Mouse (Mus musculus) right cerebral cortex, postnatal 14 days (tissue): ENCODE data around the gene Dyrk3.
A peak's percentile ranks its signal among the peaks of the same experiment; 100 is the strongest.

ENCODE experiments used
- DNase-seq: peaks from one replicate; pipeline ENCODE4 v3.0.0; 2022

Gene Dyrk3

DNA sequence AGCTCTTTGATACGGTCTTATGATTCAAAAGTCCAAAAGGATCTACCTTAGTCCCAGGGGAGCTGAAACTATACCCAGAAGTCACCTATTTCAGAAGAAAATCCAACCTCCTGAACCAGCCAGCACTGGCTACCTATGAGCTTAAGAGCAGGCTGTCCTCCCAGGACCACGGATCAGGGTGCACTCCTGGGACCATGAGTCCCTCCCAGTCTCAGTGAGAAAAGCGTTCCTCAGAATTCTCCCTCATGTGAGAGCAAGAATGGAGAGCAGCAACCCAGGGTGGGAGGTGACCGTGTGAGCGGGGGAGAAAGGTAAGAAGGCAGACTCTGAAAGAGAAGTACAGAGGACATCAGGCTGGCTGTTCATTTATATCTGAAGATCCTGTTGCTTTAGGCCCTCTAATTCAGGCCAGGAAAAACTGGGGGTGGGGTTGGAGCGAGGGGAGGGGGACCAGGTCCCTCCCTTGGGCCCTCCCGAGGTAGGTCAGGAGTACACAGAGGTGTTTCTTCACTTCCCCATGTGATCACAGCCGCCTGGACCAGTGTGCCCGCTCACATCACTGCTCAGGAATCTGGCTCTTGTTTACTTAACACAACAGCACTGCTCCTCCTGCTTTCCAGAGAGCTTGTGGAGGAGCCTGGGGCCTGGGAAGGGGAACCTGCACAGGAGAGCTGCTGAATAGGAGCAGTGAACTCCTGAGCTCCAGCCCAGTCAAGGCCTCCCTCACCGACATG, 30.4 kb downstream of the Dyrk3 start:
- DNase-seq, result no peak

DNA sequence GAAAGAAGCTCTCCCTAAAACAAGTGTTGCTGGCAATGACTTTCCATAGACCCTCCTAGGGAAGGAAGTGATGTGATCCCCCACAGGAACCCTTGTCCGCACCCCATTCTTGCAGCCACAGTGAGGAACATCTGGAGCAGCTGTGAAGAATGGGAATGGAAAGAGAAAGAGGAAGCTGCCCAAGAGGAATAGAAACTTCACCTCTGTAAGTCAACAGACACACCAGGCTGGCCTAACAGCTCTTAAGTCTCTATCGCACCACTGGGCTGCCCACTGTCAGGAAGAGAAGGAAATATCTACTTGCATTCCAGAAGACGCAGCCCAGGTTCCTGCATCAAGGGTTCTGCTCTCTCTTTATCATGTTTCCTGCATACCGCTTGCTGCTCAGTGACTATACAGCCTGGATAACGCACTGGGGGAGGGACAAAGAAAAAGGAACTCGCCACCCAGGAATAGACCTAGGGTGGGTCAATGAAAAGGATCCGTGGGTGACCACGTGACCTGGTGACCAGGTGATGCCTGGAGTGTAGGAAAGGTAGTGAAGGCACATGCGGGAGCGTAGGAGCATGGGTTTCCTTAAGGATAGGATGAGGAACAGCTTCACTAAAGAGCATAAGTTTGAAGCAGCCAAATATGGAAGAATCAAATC, 34.2 kb downstream of the Dyrk3 start:
- DNase-seq, result no peak

DNA sequence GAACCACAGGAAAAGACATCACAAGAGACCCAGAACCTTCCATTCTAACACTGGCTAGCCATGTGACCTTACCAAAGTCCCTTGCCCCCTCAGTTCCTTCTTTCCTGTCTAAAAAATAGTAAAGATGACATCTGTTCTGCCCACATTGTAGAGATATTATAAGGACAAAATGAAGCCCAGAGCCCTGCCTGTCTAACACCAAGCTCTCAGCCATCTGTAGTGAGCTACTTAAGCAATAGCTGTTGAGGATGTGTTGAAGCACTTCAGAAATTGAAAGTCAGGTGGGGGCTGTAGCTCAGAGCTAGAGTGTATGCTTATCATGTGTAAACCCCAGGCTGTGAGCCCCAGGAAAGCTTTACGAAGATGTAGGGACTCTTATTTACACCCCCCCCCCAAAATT, 37.3 kb downstream of the Dyrk3 start:
- DNase-seq, result no peak

DNA sequence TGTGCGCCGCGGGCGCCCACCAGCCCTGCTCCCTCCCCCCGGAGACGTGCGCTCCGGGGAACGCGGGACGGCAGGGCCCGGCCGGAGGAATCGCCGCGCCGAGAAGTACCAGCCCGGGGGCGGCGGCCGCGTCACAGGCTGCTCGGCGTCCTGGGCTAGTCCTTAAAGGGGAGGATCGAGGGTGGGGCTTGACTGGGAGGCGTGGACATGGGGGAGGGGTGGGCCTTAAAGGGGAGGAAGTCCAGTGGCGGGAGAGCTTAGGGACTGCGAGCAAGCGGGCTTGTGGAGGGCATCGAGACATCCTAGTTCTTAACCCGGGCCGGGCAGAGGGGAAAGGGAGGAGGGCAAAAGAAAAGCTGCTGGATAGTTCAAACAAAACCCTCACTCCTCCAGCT, 40.4 kb downstream of the Dyrk3 start, which contains the start of gene Mapkapk2:
Gene Mapkapk2 (minus strand): TSS at position 127 of the 395 bp plus-strand sequence.
- peak; percentile 93 for DNase-seq

DNA sequence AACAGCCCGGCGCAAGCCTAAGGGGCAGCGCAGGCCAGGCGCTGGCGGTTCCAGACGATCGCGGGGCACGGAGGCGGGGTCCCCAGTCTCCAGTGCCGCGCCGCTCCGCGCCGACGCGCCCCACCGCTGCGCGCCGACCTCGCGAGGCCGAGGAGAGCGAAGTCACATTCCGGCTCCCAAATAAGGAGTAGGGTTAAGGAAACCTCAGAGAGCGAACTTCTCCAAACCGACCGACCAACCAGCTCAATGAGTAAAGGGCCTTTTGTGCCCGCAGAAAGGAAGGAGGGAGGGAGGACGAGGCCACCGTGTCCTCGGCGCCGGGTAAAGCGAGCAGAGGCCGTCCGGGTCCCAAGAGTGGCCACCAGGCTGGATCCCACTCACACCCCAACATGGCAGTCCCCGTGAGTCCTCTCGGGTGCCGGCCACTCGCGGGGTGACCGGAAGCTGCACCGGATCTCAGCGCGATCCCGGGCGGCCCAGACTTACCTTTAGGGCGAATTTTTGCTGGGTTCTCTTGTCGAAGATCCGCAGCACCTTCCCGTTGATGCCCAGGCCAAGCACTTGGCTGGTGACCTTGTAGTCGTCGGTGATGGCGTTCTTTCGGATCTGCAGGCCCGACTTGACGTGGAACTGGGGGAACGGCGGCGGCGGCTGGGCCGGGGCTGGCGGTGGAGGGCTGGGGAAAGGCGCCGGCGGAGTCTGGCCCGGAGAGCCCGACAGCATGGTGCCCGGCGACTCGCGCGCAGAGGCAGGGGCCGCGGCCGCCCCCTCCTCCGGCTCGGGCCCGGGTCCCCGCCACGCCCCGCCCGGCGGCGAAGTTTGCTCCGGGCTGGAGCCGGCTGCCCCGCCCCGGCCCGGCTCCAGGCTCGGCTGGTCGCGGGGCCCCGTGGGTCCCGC, 41.1 kb downstream of the Dyrk3 start:
- peak; percentile 41 for DNase-seq

DNA sequence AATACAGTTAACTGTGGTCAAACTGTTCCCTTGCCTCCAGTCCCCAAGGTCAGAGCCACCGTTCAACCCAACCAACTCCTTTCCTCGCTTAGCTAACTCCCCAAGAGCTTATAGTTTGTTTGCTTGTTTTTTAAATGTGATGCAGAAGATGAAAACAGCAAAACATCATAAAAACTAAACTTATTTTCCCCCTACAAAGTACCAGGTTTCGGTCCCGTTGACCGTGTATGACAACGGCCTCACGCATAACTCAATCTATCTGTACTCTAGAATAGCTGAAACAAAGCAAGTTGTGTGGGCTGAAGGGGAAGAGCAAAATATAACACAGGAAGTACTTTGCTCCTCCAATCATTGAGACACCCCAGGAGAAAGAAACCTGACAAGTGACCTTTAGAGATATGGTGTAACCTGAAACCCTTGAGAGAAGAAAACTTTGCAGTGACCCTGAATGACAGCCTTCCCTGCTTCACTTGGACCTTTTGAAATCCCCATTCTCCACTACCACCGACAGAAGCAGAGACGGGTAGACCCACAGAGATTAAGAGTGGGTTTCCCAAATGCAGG, 41.9 kb downstream of the Dyrk3 start:
- DNase-seq, result no peak

DNA sequence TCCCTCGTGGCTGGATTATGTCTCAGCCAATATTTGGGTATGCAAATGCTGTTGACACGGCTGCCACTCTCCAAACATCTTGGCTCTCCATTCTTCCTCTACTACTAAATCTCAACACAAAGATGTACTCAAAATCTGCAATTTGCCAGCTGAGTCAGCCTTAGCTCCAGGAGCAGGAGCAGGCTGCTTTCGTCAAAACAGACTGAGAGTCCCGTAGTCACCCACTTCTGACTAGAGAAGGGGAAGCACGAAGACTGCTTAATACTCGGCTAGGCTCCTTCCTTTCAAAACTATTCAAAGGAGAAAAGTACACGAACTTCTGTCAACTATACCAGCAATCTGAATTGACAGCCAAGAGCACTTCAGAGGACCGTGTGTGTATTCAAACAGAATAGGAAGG, 42.6 kb downstream of the Dyrk3 start:
- DNase-seq, result no peak

DNA sequence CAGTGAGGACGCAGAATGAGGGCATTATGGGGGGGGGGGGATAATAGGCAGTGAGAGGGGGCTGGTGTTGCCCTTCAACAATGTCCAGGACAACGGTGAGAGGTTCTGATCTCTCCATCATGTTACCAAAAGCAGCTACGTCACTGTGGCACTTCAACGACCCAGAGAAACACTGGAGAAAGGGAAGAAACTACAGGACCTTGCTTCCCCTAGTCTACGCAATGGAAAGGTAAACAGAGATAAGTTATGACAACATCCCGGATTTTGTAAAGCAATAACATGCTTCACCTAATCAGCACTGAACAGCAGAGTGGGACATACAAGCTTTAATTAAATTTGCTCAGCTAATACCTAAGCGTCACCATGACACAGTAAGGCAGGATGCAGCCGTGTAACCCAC, 44.3 kb downstream of the Dyrk3 start:
- no peak for DNase-seq

DNA sequence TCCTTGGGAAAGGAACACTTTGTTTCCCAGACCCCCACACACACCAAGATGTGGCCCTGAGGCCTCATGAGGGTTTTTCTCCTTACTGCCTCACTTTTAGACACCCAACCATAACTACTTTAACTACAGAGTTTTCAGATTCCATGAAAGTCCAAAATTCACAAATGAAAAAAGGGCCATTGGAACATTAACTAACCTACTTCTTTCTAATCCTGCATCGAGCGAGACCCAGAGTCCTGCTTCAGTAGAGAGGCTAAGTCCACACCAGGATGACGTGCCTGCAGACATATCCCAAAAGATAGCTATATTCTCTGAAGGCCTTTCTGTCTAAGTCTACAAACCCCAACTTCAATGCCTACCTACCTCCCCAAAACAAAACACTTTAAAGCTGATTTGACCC, 45.3 kb downstream of the Dyrk3 start:
- no peak for DNase-seq

DNA sequence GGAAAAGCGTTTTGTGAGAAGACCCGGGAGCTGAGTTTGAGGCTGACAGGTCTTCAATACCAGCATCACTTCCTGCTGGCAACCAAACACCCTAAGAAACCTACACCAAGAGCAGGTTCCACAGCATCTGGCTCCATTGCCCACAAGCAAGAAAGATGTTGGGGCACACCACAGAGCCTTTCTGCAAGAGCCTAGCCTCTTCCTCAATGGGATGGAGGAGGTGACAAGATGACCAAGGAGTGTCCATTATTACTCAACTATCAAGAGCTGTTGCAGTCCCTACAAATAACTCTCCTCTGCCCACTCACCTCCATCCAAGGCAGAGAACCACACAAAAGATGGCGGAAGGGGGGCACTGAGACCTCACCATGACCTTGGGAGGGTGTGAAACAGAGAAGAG, 46.0 kb downstream of the Dyrk3 start:
- DNase-seq, result no peak

DNA sequence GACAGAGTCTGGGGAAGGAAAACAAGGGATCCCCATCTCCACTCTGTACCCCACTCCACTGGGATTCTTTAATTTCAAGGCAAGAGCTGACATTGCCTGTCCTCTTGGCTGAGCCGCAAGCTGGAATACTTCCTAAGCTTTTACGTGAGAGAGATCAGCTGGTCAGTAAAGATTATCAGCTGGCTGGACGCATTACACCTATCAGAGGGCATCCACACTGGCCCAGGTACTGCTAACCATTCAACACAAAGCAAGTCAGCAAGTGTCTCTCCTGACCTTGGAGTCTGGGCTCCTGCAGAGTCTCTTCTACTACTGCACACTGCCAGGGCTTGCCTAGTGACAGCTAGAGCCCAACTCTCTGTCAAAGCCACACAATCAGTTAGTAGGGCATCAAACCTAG, 46.7 kb downstream of the Dyrk3 start:
- DNase-seq, result no peak

DNA sequence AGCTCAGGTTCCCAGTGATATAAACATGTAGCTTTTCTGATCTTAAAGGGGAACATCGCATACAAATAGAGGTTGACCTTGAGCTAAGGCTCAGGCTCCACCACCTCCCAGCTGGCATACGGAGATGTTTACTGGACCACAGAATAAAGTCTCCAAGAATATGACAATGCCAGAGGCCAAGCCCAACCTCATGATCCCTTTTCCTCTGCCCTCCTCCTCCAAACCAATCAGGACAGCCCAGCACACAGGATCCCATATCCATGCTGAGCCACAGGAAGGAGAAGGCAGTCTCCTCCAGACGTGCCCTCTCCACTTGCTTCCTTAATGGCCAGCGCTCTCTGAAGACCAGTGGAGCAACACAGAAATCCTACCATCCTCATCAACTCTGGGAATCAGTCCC, 47.3 kb downstream of the Dyrk3 start:
- DNase-seq, result no peak

DNA sequence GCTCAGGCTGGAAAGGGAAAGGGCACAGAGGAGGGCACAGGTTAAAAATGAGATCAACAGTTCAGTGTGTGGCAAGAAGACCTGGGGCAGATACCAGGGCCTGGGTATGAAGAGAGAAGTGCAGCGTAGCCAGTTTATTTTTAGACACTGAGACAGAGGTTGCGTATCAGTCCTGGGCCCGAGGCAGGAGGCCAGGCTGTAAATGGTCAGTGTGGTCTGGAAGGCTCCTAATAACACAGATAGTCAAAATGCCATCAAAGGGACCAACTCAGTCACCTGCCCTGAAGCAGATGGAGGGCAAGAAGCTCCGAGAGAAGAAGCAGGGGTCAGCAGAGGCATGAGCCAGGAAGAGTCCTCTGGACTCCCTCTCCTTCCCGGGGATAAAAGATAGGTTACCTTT, 47.9 kb downstream of the Dyrk3 start:
- no peak for DNase-seq

DNA sequence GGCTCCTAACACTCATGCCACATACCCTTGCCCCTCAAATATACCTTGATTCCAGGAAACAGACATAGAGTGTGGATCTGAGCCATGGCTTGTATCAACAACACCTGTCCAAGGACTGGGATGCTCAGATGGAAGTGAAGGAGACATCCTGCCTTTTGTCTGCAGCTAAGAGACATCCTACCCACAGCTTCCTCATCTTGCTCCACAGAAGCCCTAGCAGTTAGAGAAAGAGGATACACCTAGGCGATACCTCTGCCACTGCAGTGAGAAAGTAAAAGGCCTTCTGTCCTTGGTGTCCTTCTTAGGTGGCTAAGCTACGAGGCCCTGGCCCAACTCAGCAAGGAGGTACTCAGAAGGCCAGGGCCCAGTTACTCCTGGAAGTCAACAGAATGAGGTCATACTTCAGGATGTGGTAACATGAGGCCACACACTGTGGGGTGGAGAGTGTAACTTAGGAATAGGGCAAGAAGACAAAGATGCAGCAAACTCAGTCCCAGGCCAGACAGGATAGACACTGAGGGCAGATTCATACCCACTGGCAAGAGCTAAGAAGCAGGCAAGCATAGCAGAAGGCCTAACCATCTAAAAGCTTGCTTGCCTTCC, 48.5 kb downstream of the Dyrk3 start:
- no peak for DNase-seq

DNA sequence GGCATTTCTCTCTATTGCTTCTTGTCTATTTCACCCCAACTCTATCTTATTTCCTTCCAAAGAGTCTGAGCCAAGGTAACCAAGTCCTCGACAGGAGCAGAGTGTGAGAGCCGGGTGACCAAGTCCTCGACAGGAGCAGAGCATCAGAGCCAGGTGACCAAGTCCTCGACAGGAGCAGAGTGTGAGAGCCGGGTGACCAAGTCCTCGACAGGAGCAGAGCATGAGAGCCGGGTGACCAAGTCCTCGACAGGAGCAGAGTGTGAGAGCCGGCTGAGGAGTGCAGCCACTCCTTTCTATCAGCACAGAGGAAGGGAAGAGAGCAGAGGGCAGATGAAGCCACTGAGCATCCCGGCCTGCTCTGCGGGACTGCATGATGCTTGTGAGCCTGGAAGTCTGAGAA, 49.6 kb downstream of the Dyrk3 start:
- DNase-seq, result no peak

DNA sequence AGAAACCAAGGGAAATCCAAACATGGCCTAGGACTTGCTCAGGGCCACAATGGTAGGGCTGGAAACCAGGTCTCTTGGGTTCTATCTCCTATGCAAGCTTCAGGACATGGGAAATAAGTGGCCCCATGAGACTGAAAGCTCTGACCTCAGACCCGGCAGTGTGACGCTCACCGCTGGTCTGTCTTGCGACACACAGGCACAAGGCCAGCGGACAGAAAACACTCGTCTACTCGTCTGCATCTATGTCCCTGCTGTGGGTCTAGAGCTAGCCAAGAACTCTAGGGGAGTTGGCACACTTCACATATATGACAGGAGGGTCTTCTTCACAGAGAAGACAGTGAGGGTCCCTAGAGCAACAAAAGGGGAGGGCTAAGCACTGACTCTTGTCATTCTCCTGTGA, 51.2 kb downstream of the Dyrk3 start:
- DNase-seq, result no peak

DNA sequence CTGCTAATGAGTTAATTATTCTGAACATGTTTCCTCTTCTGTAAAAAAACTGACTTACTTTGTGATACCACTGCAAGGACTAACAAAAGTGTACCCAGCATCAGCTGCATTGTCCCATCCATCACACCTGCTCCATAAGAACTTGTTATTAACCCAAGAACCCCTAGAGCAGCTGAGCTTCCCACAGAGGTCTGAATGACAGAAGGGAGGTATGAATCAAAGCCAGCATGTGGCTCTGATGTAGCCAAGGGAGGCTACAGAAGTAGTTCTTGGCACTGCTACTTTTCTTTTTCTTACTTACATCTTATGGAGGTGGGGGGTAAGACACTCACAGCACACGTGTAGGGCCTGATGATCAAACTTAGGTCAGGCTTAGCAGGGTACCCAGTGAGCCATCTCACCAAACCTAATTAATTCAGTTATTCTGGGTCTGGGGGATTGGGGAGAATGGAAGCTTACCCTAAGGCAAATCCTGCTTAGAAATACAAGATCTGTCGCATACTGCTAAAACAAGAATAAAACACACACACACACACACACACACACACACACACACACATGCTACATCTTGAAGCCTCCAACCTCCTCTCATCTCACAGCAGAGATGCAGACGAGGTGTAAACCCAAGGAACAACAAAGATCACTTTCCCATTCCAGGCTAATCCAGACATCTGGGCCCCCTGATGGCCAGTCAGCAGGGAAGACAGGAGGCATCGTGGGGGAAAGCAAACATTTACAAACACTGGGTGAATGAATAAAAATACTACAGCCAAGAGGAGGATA, 52.0 kb downstream of the Dyrk3 start:
- no peak for DNase-seq

DNA sequence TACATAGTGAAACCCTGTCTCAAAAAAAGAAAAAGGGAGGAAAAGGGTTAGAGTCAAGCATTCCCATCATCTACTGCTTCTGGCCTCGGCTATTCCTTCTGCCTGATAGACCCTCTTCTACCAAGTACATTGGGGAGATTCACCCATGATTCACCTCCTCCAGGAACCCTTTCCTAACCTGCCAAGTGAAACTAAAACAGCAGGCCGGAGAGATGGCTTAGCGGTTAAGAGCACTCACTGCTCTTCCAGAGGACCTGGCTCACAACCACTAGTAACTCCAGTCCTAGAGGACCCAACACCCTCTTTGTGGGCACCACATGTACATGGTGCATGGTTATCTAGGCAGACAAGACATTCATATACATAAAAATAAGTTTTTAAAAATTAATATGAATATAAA, 52.9 kb downstream of the Dyrk3 start:
- DNase-seq, result no peak

DNA sequence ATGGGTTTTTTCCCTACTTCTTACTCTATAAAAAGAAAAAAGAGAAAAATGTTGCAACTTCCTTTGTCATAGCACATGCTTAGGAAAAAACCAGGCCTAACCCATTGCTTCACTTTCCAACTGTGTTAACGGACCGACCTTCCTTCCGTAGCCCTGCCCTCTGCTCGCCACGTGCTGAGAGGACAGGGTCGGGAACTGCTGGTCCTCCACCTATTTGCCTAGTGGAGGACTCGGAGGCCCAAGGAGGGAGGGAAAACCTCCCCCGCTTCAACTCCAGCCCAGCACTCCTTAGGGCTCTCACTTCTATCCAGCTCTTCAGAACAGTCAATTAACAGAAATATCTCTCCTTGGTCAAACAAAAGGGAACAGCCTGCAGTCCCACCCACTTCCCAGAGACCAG, 53.9 kb downstream of the Dyrk3 start:
- no peak for DNase-seq

DNA sequence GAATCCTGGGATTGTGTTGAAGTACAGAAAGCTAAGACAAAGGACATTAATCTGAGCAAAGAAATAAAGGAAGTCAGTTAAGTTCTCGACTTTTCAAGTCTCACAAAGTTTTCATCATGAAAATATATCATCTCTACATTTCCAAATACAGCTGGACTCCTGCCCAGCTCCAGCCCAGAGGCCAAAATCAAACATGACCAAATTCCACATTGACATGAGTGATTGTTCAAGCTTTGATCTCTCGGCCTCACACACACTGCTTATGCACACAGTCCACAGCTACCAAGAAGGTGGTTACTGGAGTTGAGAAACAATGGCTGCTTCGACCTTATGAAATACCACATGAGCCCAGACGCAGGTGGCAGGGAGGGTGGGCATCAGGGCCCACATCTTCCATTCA, 54.5 kb downstream of the Dyrk3 start:
- DNase-seq, result no peak

DNA sequence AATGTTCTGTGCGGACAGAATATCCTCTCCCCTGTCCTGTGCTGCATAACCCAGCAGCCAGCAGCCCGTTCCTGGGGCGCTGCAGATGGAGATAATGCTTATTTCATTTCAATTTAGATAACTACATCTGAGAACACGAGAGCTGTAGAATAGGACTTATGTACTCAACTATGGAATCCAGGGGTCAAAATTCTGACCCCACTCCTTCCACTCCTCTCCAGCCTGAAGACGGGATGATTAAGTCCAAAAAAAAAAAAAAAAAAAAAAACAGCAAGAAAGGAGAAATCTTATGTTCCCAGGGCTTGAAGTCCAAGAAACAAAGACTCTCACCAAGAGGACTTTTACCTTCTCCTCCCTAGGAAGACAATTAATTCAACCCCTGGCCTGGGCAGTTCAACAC, 55.0 kb downstream of the Dyrk3 start:
- no peak for DNase-seq

DNA sequence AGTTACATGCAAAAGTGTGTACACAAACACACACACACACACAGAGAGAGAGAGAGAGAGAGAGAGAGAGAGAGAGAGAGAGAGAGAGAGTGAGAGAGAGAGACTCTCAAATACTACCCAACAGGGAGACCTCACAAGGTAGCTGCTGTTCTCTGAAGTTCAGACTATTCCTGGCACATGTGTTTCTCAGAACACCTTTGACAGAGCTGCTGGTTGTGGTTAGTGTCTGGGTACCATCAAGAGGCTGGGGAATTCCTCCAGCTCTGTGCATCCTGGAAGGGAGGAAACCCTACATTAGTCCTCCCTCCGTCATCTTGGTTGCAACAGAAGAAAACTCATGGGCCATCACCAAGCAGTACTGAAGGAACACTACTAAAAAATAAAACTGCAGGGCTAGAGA, 57.5 kb downstream of the Dyrk3 start:
- DNase-seq, result no peak
